Mouse (Mus musculus): ENCODE results near the gene Aptx.

DNA sequence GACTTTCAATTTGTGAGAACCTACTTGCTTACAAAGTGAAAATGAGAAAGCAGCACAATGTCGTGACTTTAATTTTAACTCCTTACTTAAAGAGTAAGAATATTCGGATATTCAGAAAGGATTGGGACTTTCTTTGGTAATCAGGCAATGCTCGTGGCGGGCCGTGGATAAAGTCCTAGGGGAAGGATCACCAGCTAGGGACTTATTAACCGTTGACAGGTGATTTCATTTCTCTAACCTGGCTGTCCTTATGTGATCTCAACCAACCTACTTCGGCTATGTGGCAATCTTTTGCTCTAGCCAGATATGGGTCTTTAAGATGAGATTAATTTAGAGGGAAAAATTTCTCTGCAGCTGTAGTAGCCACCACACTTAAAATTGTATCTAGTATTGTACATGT, 22.1 kb upstream of the Aptx start:
- TF ChIP-seq POLR2A (IDR thresholded peaks at IDR 0.05; ENCODE audit: borderline replicate concordance, extremely low read depth, low read depth, low read length) (no peak), CTCF (IDR thresholded peaks at IDR 0.05; ENCODE audit: insufficient read depth, low read length) (no peak)

Data from lung, adult 2 months (tissue).